Mouse (Mus musculus) R1 (cell line): ENCODE data around the gene Cyb5b.
A peak's percentile ranks its signal among the peaks of the same experiment; 100 is the strongest.

Source experiments
- DNase-seq: peaks from one replicate; pipeline ENCODE4 v3.0.0-alpha.2; 2018; ENCODE audit warnings: low read depth, low spot score

Cyb5b gene

DNA sequence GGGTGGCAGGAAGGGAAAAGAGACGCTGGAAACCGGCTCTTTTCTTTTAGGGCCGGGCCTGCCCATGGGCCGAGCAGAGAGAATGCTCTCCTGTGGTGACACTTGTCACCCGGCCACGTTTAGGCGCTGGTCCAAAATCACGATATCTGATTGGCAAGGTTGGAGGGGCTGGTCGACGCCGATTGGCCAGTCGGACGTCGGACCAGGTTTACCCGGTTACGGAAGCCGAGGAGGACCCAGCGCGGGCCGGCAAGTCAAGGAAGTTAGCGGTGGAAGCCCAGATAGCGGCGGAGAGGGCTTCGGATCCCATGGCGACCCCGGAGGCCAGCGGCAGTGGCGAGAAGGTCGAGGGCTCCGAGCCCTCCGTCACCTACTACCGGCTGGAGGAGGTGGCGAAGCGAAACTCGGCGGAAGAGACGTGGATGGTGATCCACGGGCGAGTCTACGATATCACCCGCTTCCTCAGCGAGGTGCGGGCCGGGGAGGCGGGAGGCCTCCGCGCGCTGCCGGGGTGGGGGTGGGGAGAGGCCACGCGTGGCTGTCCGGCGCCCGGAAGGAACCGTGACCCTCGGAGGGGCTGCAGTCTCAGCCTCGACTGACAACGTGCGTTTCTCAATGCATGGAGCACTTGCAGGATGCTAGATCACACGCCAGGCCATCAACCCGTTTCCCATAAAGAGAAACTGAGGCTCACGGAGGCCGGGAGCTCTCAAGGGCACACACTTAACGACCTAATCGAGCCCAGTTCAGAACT is at the start of gene Cyb5b:
TSS of gene Cyb5b (plus strand) at position 237 of the 754 bp plus-strand sequence.
- peak; percentile 96 for DNase-seq

DNA sequence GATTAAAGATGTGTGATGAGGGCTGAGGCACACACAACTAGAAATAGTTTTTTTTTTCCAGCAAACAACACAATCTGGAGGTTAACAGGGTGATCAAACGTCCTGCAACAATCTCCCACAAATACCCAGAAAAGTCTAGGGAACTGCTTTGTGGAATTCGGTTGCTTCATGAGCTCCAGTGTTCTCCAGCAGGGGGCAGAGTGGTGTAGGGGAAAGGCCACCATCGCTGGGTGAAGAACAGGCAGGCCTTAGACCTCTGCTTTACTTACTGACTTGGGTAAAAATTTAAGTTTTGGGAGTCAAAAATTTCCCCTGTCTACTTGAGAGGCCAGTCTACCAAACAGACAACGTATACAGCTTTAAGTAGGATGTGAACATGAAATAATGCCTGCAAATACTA is 45.9 kb upstream of the Cyb5b start:
- DNase-seq, result peak; percentile 86

DNA sequence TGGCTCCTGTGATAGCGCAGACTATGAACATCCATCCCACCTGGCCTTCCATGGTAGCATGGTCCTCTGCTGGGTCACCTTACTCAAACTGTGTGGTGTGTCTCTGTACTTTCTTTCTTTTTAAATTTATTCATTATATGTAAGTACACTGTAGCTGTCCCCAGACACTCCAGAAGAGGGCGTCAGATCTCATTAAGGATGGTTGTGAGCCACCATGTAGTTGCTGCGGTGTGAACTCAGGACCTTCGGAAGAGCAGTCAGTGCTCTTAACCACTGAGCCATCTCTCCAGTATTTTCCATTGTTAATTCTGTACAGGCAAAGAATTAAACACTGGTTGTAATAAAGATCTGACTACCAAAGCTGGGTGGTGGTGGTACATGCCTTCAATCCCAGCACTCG is 42.4 kb upstream of the Cyb5b start:
- peak; percentile 66 for DNase-seq

DNA sequence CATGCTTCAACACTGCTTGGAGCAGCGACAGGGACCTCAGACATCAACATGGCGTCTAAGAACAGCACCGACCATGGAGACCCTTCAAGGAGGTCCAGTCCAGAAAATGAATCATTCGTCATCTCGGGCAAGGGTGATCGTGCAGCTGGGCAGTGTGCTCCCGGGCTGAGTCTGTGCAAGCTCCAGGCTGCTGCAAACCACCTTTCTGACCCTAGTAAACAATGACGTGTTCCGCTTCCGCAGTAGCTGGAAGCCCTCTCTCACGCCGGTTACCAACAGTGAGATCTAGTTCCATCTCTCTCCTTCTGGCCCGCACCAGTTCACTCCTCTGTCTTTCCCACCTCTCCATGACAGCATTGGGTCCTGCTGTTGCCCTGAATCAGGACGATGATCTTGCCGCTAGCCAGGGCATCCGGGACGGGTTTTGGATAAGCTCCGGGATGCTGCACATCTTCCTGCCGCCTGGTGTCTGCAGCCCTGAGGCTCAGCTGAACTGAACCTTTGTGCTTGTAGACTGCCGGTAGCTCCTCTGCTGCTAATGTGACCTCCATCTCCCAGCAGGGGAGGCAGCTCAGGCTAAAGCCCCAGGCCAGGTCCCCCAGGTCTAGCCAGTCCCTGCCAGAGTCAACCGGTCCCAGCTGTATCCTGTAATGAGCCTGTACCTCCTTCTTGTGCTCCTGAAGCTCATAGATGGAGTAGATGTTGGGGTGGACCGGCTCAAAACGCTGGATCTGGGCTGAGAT is 41.3 kb upstream of the Cyb5b start:
- peak; percentile 90 for DNase-seq

DNA sequence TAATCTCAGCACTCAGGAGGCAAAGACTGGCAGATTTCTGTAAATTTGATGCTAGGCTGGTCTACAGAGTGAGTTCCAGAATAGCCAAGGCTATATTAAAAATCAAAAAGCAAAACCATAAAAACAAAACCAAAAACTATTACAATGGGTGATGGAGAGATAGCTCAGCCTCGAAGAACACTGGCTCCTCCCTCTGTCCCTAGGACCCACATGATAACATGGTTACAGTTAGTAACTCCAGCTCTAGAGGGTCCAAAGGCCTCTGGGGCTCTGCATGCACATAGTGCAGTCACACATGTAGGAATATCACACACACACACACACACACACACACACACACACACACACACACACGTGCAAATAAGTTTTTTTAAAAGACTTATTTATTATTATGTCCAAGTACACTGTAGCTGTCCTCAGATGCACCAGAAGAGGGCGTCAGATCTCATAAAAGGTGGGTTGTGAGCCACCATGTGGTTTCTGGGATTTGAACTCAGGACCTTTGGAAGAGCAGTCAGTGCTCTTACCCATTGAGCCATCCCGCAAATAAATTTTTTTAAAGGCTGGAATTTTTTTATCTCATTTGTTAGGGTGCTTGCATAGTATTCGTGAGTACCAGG is 40.5 kb upstream of the Cyb5b start:
- peak; percentile 63 for DNase-seq

DNA sequence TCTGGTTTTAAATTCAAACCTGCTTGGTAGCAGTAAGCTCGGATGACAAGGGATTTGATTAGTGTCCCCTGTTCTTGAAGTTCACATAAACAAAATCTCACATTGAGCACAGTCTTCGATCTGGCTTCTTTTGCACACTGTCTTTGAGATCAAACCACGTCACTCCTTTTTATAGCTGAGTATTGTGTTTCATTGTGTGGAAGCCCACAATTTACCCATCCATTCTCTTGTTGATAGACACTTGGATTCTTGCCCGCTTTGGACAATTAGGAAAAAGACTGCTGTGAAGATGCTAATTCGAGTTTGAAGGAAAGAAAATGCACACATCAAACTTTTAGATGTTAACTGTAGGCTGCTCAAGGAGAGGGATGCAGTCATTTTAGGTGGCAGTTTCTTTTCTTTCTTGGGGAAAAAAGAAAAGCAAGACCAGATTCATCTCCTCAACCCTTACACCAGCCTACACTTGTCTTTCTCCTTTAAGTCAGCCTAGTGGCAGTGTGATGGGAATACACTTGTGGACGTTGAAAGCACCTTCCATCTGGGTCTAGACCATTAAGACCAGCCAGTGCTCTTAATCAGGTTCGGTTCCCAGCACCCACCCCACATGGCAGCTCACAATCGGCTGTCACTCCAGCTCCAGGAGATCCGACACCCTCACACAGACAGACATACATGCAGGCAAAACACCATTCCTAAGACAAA is 39.7 kb upstream of the Cyb5b start:
- peak; percentile 75 for DNase-seq

DNA sequence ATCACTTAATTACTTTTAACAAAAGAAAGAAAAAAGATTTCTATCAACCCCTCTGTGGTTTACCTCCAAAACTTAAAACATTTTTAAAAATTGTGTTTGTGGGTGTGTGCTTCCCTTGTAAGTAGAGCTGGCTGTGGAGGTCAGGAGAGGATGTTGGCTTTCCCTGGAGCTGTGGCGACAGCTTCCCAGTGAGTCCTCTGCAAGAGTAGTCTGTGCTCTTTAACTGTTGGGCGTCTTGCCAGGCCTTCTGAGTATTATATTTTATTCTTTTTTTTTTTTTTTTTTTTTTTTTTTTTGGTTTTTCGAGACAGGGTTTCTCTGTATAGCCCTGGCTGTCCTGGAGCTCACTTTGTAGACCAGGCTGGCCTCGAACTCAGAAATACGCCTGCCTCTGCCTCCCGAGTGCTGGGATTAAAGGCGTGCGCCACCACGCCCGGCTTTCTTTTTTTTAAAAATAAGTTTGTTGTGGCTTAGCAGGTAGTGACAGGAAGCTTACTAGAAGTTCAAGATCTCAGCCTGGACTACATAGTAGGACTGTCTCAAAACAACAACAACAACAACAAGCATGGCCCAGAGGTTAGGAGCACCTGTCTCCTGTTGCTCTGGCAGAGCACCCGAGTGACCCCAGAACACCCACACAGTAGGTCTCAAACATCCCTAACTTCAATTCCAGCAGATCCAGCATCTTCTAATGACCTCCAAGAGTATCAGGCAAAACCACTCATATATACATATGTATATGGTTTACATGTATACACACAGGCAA is 38.9 kb upstream of the Cyb5b start:
- DNase-seq, result no peak

DNA sequence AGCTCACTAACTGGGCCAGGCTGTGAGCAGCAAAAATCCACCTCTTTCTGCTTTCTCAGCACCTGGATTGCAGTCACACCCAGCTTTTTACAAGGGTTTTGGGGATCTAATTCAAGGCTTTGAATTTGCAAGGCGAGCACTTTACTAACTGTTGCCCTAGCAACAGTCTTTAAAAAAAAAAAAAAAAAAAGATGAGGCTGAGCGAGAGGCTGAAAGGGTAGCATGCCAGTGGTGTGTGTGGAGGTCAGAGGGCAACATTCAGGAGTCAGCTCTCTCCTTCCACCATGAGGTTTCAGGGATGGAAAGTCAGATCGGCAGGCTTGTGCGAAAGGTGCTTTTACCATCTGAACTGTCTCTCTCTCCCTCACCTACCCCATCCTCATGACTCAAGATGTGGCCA is 37.2 kb upstream of the Cyb5b start:
- DNase-seq, result peak; percentile 75

DNA sequence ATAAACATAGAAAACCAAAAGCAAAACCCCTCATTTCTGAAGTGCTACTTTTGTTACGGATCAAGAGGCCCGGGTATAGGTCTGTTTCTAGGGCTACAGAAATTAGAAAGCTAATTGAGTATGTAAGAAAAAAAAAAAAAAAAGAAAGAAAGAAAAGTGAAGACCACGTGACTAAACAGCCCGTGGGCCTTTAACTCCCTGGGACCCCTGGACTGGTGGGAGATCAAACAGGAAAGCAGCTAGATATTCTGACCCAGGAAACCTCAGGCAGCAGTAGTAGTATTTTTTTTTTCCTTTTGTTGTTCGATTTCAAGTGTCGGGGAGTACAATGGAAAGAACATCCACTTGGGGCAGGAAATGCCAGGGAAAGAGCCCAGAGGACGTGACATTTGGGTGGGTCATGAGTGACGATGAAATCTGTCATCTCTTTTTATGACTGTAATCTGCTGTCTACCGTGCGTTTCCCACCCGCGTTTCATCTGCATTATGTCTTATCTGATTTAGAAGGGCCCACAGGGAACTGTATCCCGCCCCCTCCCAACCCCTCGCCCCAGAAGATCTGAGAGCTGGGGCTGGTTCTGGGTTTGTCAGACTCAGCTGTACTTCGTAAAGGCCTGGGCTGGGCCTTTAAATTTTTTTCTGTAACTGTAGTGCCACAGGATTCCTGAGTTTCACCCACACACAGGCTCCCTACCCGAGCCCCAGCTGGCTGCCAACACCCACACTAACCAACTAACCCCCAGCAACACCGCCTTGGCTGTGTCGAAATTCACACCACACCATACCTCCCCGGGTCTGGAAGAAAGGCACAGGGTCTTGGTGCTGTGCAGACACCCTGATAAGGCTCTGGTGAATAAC is 36.1 kb upstream of the Cyb5b start:
- no peak for DNase-seq

DNA sequence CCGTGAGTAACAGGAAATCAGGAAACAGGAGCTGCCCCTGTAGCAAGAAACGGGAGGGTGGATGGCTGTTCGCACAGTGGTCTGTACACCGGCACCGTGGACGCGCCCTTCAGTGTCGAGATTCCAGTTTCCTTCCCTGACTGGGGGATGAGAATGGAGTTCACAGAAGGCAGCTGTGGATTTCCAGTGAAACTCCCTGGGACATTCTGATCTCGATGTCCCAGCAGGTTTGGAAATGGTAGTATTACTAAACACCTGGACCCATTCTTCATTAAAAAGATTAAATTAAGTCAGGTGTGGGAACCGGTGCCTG is 35.5 kb upstream of the Cyb5b start:
- DNase-seq, result peak; percentile 26

DNA sequence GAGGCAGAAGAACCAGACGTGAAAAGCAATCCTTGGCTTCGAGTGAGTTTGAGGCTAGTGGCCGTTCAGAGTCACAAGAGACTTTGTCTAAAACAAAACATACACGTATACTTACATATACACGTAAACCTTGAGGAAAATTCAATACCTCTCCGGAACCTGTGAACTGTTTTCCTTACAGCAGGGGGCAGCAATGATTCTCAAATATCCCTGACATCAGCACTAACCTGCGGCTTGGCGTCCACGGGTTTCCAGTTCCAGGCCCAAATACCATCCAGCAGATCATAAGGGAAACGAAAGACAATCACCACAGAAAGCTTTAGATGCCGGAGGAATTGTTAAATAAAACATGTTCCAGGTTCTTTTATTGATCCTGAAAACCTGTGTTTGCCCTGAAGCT is 34.4 kb upstream of the Cyb5b start:
- peak; percentile 87 for DNase-seq

DNA sequence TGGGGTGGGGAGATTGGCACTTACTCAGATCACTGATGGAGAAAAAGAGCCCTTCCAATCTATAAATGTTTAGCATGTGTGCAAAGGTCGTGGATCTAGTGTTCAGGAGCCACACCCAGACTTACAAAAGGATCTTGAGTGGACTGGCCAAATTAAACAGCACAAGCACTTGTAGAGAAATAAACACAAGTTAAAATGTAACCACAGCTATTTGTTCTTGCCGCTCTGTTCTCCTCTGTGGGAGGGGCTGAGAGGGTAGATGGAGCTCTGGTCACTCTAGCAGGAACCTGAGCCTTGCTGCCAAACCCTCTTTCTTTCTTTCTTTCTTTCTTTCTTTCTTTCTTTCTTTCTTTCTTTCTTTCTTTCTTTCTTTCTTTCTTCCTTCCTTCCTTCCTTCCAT is 33.4 kb upstream of the Cyb5b start:
- DNase-seq, result no peak

DNA sequence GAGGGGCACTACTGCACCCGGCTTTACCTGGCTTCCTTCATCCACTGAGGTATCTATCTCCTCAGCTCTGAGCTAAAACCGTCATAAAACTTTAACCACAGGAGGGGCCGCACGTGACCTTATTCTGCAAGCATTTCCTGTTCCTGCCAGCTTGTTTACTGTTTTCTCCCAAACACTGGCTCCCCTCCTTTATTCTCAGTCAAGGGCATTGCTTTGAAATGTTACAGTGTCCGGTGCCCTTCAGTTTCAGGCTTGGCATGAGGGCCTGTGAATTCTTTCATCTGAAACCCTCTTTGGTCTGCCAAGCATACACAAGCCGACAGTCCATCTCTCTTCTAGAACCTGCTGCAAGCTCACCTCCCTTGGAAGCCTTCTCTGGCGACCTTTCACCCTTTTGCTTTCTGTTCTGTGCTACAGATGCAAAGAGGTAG is 31.6 kb upstream of the Cyb5b start:
- peak; percentile 47 for DNase-seq

DNA sequence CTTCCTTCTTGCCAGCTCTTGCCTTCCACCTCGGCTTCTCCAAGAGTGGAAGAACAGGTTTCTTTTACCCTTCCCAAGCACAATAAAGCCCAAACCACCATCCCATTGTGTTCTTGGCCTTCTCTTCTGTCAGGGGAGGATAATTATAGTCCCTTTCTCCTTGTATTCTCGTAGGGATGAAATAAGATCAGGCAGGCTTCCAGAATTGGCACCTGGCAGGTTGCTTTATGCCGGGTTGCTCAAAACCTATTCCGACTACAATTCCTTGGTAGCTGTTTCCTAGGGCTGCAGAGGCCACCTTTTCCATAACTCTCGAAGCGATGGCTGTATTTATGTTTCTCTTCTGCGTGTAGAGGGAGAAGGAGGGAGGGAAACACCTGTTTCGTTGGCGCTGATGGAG is 31.0 kb upstream of the Cyb5b start:
- DNase-seq, result no peak

DNA sequence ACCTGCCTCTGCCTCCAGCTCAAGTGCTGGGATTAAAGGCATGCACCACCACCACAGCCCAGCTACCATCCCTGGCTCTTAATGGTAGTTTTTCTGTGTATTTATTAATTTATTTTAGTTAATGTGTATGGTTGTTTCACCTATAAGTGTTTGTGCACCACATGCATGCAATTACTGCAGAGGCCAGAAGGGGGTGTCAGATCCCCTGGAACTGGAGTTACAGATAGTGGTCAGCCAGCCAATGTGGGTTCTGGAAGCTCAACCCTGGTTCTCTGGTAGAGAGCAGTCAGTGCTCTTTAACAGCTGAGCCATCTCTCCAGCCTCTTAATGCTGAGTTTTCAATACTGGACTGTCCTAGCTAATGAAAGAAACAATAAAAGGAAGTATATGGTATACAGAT is 29.6 kb upstream of the Cyb5b start:
- DNase-seq, result peak; percentile 70

DNA sequence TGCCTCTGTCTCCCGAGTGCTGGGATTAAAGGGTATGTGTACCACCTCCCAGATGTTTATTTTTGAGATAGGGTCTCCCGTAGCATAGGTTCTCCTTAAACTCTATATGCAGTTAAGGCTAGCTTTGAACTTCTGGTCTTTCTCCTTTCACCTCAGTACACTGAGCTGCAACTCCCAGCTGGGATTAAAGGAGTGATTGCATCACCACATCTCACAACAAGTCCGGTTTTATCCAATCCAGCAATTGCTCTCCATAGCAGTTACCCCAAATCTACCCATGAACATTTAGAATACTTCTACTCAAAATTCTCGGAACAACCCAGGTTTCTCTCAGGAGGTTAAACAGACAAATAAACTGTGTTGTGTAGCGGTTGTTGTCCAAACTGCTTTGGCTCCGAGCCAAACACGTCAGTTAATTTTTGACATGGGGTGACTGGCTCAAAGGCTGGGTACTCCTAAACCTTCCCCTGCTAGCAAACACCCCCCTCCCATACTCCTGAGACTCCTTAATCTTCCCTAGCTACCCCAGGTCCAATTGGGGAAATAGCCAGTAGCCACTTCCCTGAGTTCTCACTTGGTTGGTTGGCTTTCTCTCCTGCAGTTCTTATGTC is 28.7 kb upstream of the Cyb5b start:
- no peak for DNase-seq

DNA sequence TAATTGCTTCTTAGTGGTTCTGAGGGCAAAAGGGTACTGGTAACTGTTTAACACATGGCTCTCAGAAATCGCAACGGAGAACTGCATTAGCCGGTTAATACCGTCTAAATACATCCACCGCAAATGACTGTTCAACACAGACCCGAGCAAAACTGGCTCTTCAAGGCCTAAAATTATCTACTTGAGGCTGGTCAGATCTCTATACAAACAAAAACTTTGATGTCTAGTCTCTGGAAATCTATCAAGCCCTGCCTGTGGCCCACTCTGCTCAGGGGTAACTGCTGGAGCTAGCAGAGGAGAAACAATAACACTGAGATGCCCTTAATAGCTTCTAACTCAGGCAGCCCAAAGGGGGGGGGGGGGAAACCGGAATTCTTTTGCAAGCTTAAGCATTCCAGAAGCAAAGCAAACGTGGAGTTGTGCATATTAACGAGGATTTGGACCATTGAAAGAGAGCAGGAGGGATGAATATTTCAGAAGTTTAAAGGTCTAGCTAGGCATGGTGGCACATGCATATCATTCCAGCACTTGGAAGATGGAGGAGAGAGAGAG is 27.3 kb upstream of the Cyb5b start:
- no peak for DNase-seq

DNA sequence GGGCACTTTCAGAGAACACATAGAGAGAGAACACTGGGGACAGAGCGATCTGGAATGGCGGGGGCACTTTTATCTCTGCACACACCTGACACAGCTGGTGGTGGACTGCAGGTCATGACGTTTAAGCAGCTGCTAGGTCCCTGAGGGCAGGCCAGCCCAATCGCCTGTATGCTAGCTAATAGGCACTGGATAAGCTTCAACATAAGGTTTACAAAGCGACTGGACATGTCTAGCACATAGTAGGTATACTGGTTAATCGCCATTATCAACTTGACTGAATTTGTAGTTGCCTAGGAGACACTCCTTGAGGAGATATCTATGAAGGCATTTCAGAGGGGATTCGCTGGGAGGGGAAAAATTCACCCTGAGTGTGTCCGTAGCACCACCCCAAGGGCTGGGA is 26.1 kb upstream of the Cyb5b start:
- DNase-seq, result no peak

DNA sequence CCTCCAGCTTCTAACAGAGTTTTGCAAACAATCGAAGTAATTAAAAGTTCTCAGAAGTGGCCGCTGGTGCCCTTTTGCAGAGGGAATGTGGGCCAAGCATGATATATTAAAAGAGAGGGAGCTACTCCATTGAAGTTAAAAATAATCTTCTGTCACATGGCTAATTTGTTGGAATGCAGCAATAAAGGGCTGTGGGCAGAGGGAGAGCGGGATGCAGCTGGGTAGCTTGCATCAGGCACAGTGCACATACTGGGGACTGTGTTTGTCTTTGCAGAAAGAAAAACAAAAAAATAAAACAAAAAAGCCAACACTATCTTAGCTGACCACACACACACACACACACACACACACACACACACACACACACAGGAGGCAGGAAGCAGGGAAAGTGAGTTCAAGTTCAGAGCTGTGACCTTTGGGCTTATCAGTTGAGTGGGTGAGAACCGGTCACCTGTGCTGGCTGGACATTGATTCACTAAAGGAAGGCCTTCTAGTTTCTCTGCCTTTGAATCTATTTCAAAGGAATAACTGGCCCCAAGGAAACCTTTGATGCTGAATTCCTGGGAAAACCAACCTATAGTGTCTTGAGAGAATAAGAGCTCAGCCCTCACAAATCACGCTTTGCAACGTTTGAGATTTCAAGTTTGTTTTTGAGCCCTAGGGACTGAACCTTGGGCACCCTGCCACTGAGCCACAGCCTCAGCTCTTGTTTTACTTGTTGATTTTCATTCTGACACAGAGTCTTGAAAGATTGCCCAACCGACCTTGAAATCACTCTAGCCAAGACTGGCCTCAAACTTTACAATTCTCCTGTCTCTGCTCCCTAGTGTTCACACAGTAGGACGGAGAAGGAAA is 21.0 kb upstream of the Cyb5b start:
- no peak for DNase-seq
